Mouse (Mus musculus): ENCODE results near the gene Podxl2.

DNA sequence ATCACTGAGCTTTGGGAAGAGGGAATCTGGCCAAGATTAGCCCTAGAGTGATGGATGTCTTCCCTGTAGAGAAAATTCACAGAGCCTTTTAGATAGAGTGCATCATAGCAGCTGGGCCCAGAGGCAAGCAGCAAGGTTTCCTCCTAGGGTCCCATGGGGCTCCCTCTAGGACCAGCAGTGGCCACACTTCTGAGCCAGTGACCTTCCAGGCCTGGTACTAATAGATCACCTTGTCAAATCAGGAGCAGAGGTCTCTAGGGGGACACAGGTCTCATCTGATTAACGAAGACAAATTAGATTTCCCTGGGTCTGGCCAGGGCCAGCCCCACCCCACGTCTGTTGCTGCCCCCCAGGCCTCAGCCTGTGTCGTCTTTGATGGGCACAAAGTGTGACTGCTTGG lies 64.6 kb downstream of the Podxl2 start:
- no peak for TF ChIP-seq CTCF (IDR thresholded peaks at IDR 0.05; ENCODE audit: borderline replicate concordance, insufficient read depth, low read depth, low read length)
- no peak for TF ChIP-seq POLR2A (IDR thresholded peaks at IDR 0.05; ENCODE audit: borderline replicate concordance, insufficient read depth, low read length)

Measured in cerebellum, adult 2 months (tissue).